Mouse (Mus musculus): Measurements from ENCODE around the gene Cox7a2l.

The Cox7a2l gene

DNA sequence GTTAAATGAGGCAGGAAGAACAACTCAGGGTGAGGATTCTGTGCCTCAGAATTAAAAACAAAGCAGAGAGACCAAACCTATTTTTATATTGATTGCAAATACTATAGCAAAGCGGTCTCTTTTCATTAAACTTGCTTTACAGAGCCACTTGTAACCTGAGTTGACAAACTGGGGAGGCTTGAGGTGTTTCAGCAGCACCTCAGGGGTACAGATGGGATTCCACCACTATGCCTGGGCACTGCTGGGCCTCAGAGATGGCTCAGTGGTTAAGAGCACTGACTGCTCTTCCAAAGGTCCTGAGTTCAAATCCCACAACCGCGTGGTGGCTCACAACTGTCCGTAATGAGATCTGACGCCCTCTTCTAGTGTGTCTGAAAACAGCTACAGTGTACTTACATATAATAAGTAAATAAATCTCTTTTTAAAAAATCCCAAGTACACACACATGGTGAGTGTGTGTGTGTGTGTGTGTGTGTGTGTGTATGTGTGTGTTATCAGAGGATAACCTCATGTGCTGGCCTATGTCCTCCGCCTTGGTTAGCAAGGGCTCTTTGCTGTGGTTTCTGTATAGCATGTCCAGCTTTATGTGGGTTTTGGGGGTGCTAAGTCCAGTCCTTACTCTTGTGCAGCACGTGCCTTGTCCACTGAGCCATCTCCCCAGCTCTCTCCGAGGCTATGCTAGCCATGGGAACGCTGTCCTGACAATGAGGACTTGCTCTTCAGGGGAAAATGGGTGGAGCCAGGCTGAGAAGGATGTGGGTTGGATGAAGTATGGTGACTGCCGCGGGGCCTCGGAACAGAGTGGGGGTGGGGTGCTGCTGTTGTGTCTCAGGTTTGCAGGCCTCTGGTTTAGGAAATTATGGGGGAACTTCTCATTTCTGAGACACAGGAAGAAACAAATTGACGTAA is 9.7 kb upstream of the Cox7a2l start:
- DNase-seq (ENCODE audit: low spot score) = peak; percentile 57

DNA sequence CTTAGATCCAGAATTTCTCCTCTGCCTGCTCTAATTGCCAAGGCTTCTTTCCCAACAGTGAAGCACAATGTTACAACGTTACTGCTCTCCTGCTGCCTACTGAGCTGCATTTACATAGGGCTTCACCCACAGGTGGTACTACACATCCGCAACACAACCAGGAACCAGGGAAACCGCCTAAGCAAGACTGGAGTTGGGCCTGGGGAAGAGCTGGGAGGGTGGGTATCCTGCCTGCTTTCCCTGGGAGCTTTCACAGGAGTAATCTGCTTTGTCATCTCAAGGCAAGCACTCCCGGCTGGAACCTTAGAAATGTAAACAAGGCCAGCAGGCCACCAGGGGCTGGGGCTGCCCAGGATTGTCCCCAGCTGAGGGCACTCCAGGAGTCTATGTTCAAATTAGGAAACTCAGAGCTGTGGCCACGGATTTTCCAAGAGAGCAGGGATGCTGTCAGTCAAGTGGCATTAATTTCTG is 9.0 kb upstream of the Cox7a2l start:
- DNase-seq (ENCODE audit: low spot score) = no peak

DNA sequence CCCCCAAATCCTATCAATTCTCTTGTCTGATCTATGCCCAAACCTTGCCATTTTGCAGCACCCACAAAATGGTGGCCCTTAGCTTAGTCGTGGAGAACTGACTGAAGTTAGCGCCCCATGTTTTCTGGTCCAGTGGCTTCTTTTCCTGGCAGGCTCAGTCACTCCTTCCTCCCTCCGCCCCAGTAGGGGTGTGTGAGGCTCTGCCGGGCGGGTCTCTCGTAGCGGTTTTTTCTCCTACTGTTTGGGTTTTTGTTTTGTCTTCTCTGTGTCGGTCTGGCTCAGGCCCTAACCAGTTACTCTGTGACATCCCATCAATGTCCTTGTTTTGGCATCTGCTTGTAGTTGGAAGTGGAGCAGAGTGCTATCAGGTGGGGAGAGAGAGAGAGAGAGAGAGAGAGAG is 8.5 kb upstream of the Cox7a2l start:
- DNase-seq (ENCODE audit: low spot score) = no peak

DNA sequence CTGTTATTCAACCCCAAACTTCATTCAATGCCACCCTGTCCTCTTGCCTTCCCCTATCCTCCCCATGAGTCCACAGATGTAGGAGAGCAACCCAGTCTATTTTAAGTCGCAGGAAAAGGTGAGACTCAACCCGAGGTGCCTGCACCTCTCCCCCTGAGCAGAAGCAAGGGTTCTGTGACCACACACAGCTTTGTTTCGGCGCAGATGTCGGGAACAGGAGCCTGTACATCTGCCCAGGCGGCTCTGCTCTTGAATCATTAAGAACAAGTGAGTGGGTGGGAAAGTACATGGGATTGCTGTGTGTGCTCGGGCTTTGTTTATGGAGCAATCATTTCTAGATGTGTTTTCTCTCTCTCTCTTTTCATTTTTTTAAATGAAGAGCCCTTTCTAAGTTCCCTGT is 7.6 kb upstream of the Cox7a2l start:
- no peak for DNase-seq (ENCODE audit: low spot score)

DNA sequence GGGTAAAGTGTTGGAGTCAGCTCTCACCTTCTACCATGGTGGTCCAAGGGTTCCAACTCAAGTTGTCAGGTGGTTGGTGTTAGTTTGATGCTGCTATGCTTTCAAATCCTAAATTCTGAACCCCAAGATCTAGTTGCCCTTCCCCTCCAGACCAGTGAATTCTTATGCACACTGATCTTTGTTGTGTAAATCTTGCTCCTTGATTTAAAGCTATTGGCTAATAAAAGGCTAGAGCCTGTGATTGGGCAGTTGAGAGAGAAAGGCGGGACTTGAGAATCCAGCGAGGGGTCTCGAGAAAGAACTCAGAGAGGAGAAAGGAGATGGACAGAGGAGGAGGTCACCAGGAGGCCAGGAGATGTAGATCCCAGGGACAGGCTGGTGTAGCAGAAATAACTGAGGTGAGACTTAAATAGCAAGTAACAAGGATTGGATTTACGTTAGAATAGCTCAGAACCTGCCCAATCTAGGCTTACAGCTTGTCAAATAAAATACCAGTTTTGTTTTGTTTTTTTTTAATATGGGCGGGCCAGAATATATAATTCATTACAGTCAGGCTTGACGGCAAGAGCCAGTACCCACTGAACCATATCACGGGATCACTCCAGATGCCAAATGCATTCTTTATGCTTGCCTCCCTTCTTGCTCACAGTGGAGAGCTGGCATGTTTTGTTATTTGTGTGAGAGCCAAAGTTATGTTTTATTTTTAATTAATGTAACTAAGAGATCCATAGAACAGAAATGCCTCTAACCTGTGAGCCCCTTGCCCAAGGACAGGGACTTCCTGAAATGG is 5.7 kb upstream of the Cox7a2l start:
- no peak for DNase-seq (ENCODE audit: low spot score)

DNA sequence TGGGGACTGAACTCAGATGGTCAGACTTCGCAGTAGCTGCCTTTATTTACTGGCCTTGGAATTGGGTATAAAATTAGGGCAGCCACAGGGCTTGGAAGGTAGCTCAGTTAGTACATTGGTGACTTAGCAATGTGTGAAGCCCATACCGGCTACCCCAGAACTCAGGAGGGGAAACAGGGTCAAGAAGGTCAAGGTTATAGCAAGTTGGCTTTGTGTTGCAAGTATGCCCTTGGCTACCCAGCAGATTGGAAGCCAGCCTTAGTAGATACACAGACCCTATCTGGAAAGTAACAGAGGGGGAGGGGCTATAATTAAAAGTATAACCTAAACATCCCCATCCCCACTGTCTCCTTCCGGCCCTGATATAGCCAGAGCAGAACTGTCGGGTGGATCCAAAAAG is 4.8 kb upstream of the Cox7a2l start:
- DNase-seq (ENCODE audit: low spot score) = no peak

DNA sequence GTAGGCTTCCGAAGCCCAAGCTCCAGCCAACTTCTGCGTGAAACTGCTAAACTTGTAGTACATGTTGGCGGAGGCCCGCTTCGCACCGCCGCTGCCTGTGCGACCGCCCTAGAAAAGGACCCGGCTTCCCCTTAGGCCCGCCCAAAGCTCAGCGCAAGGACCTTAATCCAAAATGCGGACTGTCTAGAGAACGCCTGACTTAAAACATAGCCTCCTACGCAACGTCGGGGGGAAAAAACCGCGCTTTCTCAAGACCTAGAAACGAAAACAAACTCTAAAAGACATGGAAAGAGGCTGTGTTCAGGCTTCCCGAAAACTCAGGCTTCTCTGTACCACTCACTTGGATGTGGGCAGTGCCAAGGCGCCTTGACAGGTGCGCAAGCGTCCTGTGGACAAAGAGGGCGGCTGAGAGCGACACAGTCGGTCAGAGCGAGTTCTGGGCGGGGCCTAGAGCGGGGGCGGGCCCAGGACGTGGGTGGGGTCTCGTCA is 2.9 kb downstream of the Cox7a2l start:
- DNase-seq (ENCODE audit: low spot score) = peak; percentile 92

DNA sequence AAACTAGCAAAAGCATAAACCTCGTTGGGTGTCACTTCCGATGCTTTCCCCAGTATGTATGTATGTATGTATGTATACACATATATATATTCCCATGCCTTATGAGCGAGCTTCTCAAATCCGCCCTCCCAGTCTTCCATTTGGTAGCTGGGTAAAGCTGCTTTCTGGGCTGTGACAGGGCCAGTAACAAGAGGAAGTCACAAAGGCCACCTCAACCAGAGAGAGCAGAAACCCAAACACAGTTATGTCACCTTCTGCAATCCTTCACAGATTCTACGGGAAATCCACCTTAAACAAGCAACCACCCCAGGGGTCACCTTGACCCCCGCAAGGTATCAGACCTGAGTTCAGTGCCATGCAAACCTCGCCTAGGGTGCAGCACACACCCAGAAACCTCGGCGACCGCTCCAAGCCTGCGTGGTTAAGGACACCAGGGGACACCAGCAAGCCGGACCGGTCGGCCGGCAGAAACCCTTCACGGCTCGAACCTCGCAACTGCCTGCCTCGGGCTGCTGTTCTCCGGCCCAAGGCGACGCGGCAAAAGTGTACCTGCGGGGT is 3.4 kb downstream of the Cox7a2l start:
- no peak for DNase-seq (ENCODE audit: low spot score)

DNA sequence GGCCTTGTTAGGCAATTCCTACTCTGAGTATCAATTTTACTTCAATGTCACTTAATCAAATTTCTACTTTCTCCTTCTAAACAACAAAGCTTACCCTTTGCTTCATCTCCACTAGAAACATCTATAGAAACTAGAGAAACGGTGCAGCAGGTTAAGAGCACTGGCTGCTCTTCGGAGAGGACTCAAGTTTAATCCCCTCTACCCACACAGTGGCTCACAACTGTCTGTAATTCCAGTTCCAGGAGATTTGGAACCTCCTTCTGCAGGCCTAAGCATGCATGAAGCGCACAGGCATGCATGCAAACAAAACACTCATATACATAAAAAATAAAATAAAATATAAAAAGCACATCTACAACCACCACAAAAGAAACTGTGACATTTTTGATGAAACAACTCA is 5.0 kb downstream of the Cox7a2l start:
- DNase-seq (ENCODE audit: low spot score) = no peak

DNA sequence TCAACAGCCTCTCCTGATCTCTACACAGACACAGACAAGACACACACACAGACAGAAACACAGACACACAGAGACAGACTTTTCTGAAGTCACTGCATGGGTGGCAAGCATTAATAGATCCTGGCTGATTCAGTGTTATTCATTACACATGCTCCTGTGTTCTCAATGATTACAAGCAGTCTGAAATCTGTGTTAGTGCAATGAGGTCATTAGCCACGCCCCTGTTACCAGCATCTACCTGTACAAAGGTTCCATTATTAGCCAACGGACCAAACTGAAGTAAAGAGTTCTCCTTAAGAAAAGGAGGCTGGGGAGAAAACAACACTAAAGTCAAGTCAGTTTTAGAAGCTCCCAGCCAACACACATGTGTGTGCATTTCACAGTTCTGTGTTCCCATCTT is 13.4 kb downstream of the Cox7a2l start:
- DNase-seq (ENCODE audit: low spot score) = no peak

DNA sequence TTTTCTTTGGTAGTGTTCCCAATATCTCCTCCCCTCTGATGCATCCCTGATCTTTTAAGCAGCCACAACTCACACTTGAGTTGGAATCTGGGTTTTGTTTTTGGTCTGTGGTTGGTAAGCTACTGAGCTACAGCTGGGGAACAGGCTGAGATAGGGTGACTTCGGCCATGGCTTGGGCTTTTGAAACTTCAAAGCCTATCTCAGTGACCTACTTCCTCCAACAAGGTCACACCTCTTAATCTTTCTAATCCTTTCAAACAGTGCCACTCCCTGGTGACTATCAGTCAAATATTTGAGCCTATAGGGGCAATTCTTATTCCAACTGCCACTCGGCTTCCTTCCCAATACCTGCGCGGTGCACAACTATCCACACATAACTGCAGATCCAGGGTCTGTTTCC is 17.4 kb downstream of the Cox7a2l start:
- no peak for DNase-seq (ENCODE audit: low spot score)

DNA sequence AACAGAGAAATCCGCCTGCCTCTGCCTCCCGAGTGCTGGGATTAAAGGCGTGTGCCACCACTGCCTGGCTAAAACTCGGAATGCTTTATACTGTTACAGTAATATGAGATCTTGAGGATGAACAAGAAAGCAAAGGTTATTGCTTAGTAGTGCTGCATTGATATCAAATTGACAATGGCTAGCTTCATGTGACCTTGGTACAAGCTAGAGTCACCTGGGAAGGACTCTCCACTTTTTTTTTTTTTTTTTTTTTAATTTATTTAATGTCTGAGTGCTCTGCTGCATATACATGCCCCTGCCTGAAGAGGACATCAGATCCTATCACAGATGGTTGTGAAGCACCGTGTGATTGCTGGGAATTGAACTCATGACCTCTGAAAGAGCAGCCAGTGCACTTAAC is 18.2 kb downstream of the Cox7a2l start:
- no peak for DNase-seq (ENCODE audit: low spot score)

DNA sequence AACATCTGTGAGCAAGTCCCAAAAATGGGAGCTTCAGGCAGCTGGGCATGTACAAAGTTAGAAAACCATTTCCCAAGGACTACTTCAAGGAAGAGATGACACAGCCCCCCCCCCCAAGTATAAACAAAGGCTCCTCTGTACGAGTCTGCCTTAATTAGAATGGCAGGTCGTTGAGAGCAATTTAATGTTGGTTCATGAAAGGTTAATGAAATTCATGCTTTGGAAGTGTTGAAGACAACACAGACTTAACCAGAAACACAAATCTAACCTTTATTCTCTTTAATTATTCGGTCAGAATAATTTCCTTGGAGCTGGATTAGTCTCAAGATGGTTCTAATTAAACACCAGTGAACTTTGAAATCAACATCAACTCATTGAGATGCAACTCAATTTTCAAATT is 29.4 kb downstream of the Cox7a2l start:
- no peak for DNase-seq (ENCODE audit: low spot score)

DNA sequence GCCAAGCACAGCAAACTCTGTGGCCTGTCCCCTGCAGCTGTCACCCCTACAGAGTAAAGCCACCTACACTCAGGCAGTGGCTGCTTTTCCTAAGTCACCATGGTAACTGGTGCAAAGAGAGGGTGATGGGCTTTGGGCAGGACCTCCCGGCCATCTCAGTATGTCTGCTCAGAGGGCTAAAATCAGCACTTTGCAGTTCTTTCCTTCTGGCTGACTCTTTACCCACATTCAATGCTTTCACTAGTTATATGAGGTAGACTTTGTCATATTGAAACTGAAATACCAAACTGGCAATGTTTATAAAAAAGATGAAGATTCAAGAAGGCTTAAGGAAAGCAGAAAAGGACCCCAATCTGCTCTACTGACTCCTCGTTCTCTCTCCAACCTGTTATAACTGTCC is 33.3 kb downstream of the Cox7a2l start:
- no peak for DNase-seq (ENCODE audit: low spot score)

DNA sequence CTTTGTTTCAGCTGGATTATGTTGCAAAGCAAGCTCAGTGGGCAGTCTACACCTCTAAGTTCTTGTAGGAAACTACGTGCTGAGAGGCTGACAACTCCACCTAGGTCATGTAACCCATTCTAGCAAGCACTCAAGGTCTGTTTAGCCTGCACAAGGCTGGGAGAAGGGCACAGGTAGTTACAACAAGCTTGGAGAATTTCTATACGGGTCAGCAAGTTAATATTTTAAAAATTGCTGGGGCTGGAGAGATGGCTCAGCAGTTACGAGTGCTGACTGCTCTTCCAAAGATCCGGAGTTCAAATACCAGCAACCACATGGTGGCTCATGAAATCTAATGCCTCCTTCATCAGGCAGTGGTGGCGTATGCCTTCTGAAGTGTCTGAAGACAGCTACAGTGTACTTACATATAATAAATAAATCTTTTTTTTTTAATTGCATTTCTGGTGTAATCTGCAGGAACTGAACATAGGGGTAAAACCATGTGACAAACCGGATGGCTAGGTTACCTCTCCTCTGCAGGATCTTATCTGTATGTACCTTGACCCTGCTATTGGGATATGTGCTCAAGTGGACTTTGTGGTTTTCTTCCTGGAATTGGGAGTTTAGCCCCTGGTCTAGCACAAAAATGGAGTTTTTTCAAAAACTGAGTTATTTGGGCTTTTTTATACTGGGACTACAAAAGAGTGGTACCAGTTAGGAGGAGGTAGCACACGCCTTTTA is 34.2 kb downstream of the Cox7a2l start:
- no peak for DNase-seq (ENCODE audit: low spot score)

DNA sequence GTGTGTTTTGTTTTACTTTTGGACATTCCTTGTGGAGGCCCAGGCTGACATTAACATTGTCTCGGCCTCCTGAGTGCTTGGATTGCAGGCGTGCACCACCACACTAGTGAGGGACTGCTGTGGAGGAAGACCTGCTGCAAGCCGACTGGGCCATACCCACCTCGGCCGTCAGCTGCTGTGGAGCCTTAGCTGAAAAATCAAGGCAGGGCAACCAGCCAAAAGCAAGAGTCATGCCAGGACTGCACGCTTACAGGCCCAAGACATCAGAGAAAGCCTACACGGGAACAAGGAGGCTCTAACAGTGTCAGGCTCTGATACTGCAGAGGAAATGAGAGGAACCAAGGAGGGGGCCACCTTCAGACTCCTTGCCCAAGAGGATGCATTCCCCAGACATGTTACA is 35.6 kb downstream of the Cox7a2l start:
- DNase-seq (ENCODE audit: low spot score) = no peak

DNA sequence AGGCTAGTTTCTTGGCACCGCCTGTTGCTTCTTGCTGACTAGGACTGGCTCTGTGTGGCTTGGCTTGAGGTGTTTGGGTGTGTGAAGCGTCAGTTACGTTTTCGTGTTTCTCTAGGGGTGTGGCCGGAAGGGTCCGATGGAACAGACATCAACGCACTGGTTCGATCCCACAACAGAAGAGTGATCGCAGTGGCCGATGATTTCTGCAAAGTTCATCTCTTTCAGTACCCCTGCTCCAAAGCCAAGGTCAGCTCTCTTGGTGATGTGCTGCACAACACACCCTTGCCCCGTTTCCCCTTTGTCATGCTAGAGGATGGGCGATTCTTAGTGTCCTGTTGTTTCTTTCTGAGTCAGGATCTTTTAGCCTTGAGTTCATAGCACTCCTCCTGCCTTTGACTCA is 40.0 kb downstream of the Cox7a2l start:
- DNase-seq (ENCODE audit: low spot score) = no peak

DNA sequence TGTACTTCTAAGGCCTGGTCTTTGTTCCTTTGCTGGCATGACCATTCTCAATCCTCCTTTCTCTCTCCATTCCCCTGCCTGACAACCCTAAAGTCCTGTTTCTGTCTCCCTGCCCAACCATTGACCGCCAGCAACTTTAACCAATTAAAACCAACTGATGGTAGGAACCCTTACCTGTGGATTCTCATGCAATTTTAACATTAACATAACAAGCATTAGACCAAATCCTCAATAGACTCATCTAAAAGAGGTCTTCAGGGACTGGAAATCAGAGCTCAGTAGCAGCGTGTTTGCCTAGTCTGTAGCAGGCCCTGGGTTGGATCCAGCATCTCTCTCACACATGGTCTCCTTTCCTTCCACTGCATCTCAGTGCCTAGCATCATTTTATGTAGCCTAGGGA is 47.5 kb downstream of the Cox7a2l start:
- no peak for DNase-seq (ENCODE audit: low spot score)

DNA sequence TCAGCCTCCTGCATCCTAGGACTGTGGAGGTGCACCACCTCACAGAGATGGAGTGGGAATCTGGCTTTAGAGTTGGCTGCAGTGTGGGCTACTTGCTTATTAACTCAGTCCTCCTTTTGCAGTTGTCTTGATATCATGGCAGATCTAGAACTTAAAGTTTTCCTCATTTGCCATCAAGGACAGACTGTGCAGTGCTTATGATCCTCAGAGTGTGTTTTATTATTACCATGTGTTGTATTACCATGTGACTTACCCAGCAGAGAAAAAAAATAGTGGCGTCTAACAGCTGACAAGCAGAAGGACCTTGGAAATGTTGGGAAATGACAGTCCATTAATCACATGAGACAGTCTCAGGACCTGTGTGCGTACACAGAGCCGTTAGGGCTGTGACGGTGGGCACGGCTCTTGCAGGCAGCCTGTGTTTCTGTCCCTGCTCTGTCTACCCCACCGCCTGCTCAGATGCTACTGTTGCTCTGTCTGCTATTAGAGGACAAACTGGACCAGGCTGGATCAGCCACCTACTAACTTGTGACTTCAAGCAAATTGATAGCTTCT is 50.4 kb downstream of the Cox7a2l start:
- no peak for DNase-seq (ENCODE audit: low spot score)

DNA sequence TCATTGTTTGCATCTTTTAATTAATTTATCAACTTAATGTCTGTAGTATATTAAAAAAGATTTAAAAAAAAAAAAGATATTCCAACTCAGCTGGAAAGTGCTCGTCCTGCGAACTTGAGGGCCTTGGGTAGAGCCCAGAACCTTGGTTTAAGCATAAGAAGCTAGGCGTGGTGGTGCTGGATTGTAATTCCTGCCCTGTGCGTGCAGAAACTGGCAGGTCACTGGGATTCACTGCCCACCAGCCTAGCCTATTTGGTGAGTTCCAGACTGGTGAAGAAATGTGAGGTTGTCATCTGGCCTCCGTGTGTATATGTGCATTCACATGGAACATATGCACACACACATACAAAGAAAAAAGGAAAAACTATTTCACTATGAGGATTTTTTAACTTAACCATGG is 51.2 kb downstream of the Cox7a2l start:
- no peak for DNase-seq (ENCODE audit: low spot score)

DNA sequence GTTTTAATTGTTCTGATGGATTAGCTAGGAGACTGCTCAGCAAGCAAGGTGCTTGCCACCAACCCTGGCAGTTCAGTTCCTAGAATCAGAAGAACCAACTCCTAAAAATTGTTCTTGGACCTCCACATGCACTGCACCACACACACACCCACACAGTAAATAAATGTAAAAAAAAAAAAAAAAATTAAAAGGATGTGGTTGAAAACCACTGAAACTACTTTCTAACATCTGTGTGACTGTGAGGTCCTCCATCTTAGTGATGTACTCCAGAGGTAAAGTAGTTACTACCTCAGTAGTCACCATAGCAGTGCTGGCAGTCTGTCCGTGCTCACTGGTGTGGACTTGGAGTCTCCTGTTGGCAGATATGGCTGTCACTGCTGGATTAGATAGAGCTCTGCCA is 59.9 kb downstream of the Cox7a2l start:
- DNase-seq (ENCODE audit: low spot score) = no peak

DNA sequence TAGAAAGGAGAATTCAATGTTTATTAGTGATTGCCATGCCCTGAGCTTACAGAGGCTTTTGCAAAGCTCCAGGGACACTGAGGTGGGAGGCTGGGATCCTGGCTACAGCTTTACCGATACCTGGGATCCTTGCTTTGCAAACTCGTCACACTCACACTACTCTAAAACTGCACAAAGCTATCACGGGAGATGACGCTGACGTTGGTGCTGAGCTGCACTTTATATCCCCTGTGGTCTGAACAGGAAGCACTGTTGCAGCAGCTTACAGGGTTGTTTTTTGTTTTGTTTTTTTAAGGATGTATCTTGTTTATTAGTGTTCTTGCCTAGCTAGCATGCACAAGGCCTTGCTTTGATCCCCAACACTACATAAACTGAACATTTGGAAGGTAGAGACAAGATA is 63.5 kb downstream of the Cox7a2l start:
- no peak for DNase-seq (ENCODE audit: low spot score)
